Mouse (Mus musculus) forebrain, postnatal 0 days (tissue): ENCODE data around the gene Ptch1. TPM values are rescaled to one million over a fixed set of nuclear protein-coding genes. Genes with fewer than 3 reads are reported as not detected.
A peak's percentile ranks its signal among the peaks of the same experiment; 100 is the strongest.

Experiments used
- ATAC-seq: fragments of 200-750 bp; cut with Nextera tagmentation; 2 replicates; pipeline ENCODE4 v1.8.0; 2017; ENCODE audit warnings: mild to moderate bottlenecking, moderate library complexity
- DNase-seq: peaks from one replicate; pipeline ENCODE4 v3.0.0-alpha.2; 2015
- H3K27ac ChIP-seq: fragments of 300-500 bp; sonication (generic); 2 replicates; pipeline ENCODE4 v1.5.1; 2014; ENCODE audit warnings: low read depth, mild to moderate bottlenecking, antibody characterized with exemption, low read length, moderate library complexity, mixed read lengths
- H3K27me3 ChIP-seq: fragments of 300-500 bp; sonication (generic); 2 replicates; pipeline ENCODE4 v1.6.1; 2014; ENCODE audit warnings: mild to moderate bottlenecking, low read length, mixed read lengths; ENCODE audit not compliant: insufficient read depth
- H3K36me3 ChIP-seq: fragments of 300-500 bp; sonication (generic); 2 replicates; pipeline ENCODE4 v1.6.1; 2014; ENCODE audit warnings: mild to moderate bottlenecking, moderate library complexity; ENCODE audit not compliant: insufficient read depth
- H3K4me1 ChIP-seq: fragments of 300-500 bp; sonication (generic); 2 replicates; pipeline ENCODE4 v1.6.1; 2014; ENCODE audit warnings: antibody characterized with exemption; ENCODE audit not compliant: insufficient read depth
- H3K4me2 ChIP-seq: fragments of 300-500 bp; sonication (generic); 2 replicates; pipeline ENCODE4 v1.6.1; 2014; ENCODE audit warnings: low read depth, mild to moderate bottlenecking, moderate library complexity
- H3K4me3 ChIP-seq: fragments of 300-500 bp; sonication (generic); 2 replicates; pipeline ENCODE4 v1.5.1; 2014; ENCODE audit warnings: low read depth, low read length, mixed read lengths
- H3K9ac ChIP-seq: fragments of 300-500 bp; sonication (generic); 2 replicates; pipeline ENCODE4 v1.6.1; 2014; ENCODE audit warnings: mild to moderate bottlenecking
- H3K9me3 ChIP-seq: fragments of 300-500 bp; sonication (generic); 2 replicates; pipeline ENCODE4 v1.6.1; 2016; ENCODE audit warnings: low read length
- CTCF ChIP-seq: sonication (generic); IDR thresholded peaks from 2 replicates; pipeline ENCODE4 v1.5.1; 2016; ENCODE audit warnings: antibody characterized with exemption, control low read depth, low read depth
- WGBS: fragments of 180-500 bp; shearing (Covaris S2); extraction: QIAGEN DNeasy Blood & Tissue Kit; methylation state at CpG from one replicate; pipeline ENCODE4 v1.1.7; 2014; 5-methylcytosine and 5-hydroxymethylcytosine counted together
- polyA plus RNA-seq: library from polyadenylated mRNA; unstranded; fragments of >200 nt; fragmentation: Nextera tagmentation; extraction: Ambion mirVana; gene quantifications from 2 replicates; pipeline ENCODE4 v1.2.1, GENCODE M21; 2015
- total RNA-seq: library from RNA; depleted of rRNA; stranded (reverse); fragments of >200 nt; gene quantifications from 2 replicates; pipeline ENCODE4 v1.2.3, GENCODE M21; 2014; rRNA removed

The Ptch1 gene
- total and polyA plus RNA-seq, 2 experiments from 2014 or later, result 4.8 to 26.5 TPM

- H3K36me3 ChIP-seq, result no peaks in the 10 kb centered on the region
- H3K9ac ChIP-seq, result 0 out of 2 replicates have a peak within 1 kb of the TSS, but pooled peaks have one; percentile 2
- peak; percentile 65 for DNase-seq
- WGBS, result 11% methylated on average over 23 of the region's 23 CpGs
- TF ChIP-seq CTCF, result no peak
- H3K4me1 ChIP-seq, result no peaks in the 10 kb centered on the region
- H3K27ac ChIP-seq, result no peak within 1 kb of the TSS
- H3K27me3 ChIP-seq, result no peaks in the 10 kb centered on the region
- H3K4me2 ChIP-seq, result peak within 1 kb of the TSS; percentile 41
- peak; percentile 83 for ATAC-seq
- H3K4me3 ChIP-seq, result peak within 1 kb of the TSS; percentile 7; the same call in 1 of the 2 replicates
- H3K9me3 ChIP-seq, result no peaks in the 10 kb centered on the region
These were observed 76.5 kb downstream of the Ptch1 start, which contains the start of gene Fancc for GRCm38 (mm10) chr13:63496646-63497582. Gene Fancc, minus strand, starts transcription at chr13:63497278.

- Histone ChIP-seq H3K4me1 (0 out of 2 replicates have a peak, but pooled peaks cover 4% of the 10 kb centered on the region), H3K36me3 (no peaks in the 10 kb centered on the region), H3K9ac (no peak overlapping the region), H3K9me3 (no peaks in the 10 kb centered on the region), H3K4me3 (no peak overlapping the region), H3K27ac (no peak overlapping the region), H3K4me2 (no peak overlapping the region), H3K27me3 (no peaks in the 10 kb centered on the region)
- no peak for ATAC-seq
- WGBS, result 55% methylated on average over 7 of the region's 7 CpGs
- no peak for DNase-seq
- TF ChIP-seq CTCF, result no peak
These were observed 85.7 kb downstream of the Ptch1 start for GRCm38 (mm10) chr13:63487707-63488042.

- ATAC-seq, result peak; percentile 80
- no peak overlapping the region for H3K4me3 ChIP-seq
- H3K9me3 ChIP-seq, result no peaks in the 10 kb centered on the region
- TF ChIP-seq CTCF, result no peak
- no peak overlapping the region for H3K9ac ChIP-seq
- 8% methylated on average over 18 of the region's 18 CpGs for WGBS
- H3K27me3 ChIP-seq, result no peaks in the 10 kb centered on the region
- H3K36me3 ChIP-seq, result no peaks in the 10 kb centered on the region
- no peak overlapping the region; the same call in 1 of the 2 replicates for H3K4me2 ChIP-seq
- 0 out of 2 replicates have a peak, but pooled peaks cover 4% of the 10 kb centered on the region for H3K4me1 ChIP-seq
- H3K27ac ChIP-seq, result no peak overlapping the region
- no peak for DNase-seq
These were observed 86.3 kb downstream of the Ptch1 start for GRCm38 (mm10) chr13:63486791-63487706.

- Histone ChIP-seq H3K9me3 (no peaks in the 10 kb centered on the region), H3K27me3 (no peaks in the 10 kb centered on the region), H3K4me1 (no peaks in the 10 kb centered on the region), H3K4me2 (no peak overlapping the region), H3K36me3 (no peaks in the 10 kb centered on the region), H3K27ac (no peak overlapping the region), H3K4me3 (no peak overlapping the region), H3K9ac (no peak overlapping the region)
- DNase-seq (no peak), ATAC-seq (no peak)
- TF ChIP-seq CTCF, result no peak
- 84% methylated on average over 8 of the region's 8 CpGs for WGBS
These were observed 98.0 kb downstream of the Ptch1 start for GRCm38 (mm10) chr13:63475356-63475755.

Other genes starting within 250 kb of the Ptch1 start
- 9.3 and 12.2 TPM in 2 replicates for gene Fancc, start 76.3 kb downstream of the Ptch1 start, total RNA-seq
- 7.4 and 8.0 TPM in 2 replicates for gene Fancc, start 76.3 kb downstream of the Ptch1 start, polyA plus RNA-seq
- gene Ercc6l2, start 241.6 kb upstream of the Ptch1 start, total RNA-seq, result 16.2 and 18.0 TPM in 2 replicates
- 9.2 and 10.7 TPM in 2 replicates for gene Ercc6l2, start 241.6 kb upstream of the Ptch1 start, polyA plus RNA-seq